Mouse (Mus musculus): ENCODE measurements around the gene 1190002N15Rik. TPM values are rescaled to one million over a fixed set of nuclear protein-coding genes. Genes with fewer than 3 reads are reported as not detected.
A peak's percentile ranks its signal among the peaks of the same experiment; 100 is the strongest.

Gene 1190002N15Rik
- total and polyA plus RNA-seq, 2 experiments from 2014 or later = 7.3 to 37.7 TPM

GRCm38 (mm10) chr9:94487976-94488375, 49.9 kb downstream of the 1190002N15Rik start:
- TF ChIP-seq CTCF (IDR thresholded peaks at IDR 0.05; ENCODE audit: low read depth) = no peak
- Histone ChIP-seq H3K9me3 (ENCODE audit: low read length) (no peaks in the 10 kb centered on the region), H3K4me1 (ENCODE audit: insufficient read depth) (no peaks in the 10 kb centered on the region), H3K36me3 (ENCODE audit: insufficient read depth) (no peaks in the 10 kb centered on the region), H3K27ac (ENCODE audit: low read depth, low read length) (no peak overlapping the region), H3K27me3 (ENCODE audit: insufficient read depth, low read length) (no peaks in the 10 kb centered on the region), H3K4me3 (ENCODE audit: low read depth, low read length) (no peak overlapping the region), H3K9ac (no peak overlapping the region), H3K4me2 (ENCODE audit: low read depth) (no peak overlapping the region)
- DNase-seq = no peak
- ATAC-seq = no peak
- WGBS = 70% methylated on average over 2 of the region's 2 CpGs

DNA sequence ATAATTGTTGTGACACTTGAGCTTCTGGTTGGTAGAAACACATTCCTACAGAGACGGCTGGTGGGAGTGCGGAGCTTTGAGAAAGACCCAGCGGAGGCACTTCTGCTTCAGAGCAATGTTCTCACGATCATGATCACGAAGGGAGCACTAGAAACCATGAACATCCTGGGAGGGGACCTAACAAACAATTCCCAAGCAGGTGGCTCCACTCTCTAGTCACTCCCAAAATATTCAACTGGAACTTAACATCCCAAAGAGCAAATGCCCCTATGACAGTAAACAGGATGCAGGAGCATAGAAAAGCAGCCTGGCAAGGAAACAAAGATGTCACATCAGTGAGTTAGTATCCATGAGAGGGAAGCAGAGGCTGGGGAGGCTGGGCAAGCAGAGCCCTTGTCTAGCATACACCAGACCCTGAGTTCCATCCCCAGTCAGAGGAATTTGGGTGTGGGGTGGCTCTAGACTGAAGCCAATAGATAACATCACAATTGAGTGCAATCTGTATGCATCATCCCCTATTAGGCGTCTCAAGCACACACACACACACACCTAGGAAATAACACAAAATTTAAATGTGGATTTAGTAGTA, 54.5 kb downstream of the 1190002N15Rik start:
- 52% methylated on average over 6 of the region's 6 CpGs for WGBS
- no peaks in the 10 kb centered on the region for H3K9me3 ChIP-seq (ENCODE audit: low read length)
- peak; percentile 30; the same call in 1 of the 2 replicates for ATAC-seq
- TF ChIP-seq CTCF (IDR thresholded peaks at IDR 0.05; ENCODE audit: low read depth) = no peak
- no peaks in the 10 kb centered on the region for H3K27me3 ChIP-seq (ENCODE audit: insufficient read depth, low read length)
- H3K4me3 ChIP-seq (ENCODE audit: low read depth, low read length) = no peak overlapping the region
- H3K4me2 ChIP-seq (ENCODE audit: low read depth) = no peak overlapping the region
- no peak for DNase-seq
- H3K4me1 ChIP-seq (ENCODE audit: insufficient read depth) = no peaks in the 10 kb centered on the region
- no peak overlapping the region for H3K9ac ChIP-seq
- no peak overlapping the region for H3K27ac ChIP-seq (ENCODE audit: low read depth, low read length)
- no peaks in the 10 kb centered on the region for H3K36me3 ChIP-seq (ENCODE audit: insufficient read depth)

DNA sequence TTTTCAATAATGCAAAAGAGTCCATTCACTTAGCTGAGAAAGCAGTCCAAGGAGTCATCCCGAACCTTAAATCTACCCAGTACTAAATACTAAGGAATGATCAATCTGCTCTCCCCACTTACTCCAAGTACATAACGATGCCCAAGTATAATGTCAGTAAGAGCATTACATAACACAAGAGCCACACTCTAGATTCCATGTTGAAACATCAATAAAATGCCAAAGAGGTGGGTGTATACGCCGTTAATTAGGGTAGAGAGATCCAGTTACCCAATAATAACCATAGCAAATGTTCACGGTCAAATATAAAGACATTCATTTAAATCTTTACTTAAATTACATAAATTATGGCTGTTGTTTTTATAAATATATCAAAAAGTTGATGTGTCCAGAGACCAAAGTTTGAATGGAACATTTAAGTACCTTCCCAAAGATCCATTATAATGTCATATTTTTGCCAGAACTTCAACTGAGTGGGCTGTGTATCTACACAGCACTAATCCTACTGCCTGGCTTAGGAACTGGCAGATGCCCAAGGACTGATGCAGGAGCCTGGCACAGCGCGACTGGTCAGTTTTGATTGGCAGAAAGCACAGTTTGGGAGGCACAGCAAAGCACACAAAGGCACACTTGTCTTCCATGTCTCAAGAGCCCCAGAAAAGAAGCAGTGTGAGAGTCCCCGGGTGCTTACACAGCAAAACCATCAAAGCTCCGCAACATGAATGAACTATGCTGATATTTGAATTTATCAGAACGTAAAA, 55.5 kb downstream of the 1190002N15Rik start:
- Histone ChIP-seq H3K4me1 (ENCODE audit: insufficient read depth) (no peaks in the 10 kb centered on the region), H3K4me2 (ENCODE audit: low read depth) (no peak overlapping the region), H3K36me3 (ENCODE audit: insufficient read depth) (no peaks in the 10 kb centered on the region), H3K27ac (ENCODE audit: low read depth, low read length) (no peak overlapping the region), H3K9ac (no peak overlapping the region), H3K4me3 (ENCODE audit: low read depth, low read length) (no peak overlapping the region), H3K27me3 (ENCODE audit: insufficient read depth, low read length) (no peaks in the 10 kb centered on the region), H3K9me3 (ENCODE audit: low read length) (no peaks in the 10 kb centered on the region)
- DNase-seq (peak; percentile 73), ATAC-seq (peak; percentile 93)
- WGBS = 39% methylated on average over 10 of the region's 10 CpGs
- no peak for TF ChIP-seq CTCF (IDR thresholded peaks at IDR 0.05; ENCODE audit: low read depth)

- no peaks in the 10 kb centered on the region for H3K27me3 ChIP-seq (ENCODE audit: insufficient read depth, low read length)
- no peaks in the 10 kb centered on the region for H3K9me3 ChIP-seq (ENCODE audit: low read length)
- H3K4me1 ChIP-seq (ENCODE audit: insufficient read depth) = no peaks in the 10 kb centered on the region
- ATAC-seq = no peak
- no peak overlapping the region for H3K9ac ChIP-seq
- H3K27ac ChIP-seq (ENCODE audit: low read depth, low read length) = no peak overlapping the region
- WGBS = 88% methylated on average over 16 of the region's 16 CpGs
- DNase-seq = no peak
- no peak overlapping the region for H3K4me2 ChIP-seq (ENCODE audit: low read depth)
- no peak for TF ChIP-seq CTCF (IDR thresholded peaks at IDR 0.05; ENCODE audit: low read depth)
- no peak overlapping the region for H3K4me3 ChIP-seq (ENCODE audit: low read depth, low read length)
- H3K36me3 ChIP-seq (ENCODE audit: insufficient read depth) = no peaks in the 10 kb centered on the region
Observed at GRCm38 (mm10) chr9:94481057-94481456, 56.8 kb downstream of the 1190002N15Rik start.

DNA sequence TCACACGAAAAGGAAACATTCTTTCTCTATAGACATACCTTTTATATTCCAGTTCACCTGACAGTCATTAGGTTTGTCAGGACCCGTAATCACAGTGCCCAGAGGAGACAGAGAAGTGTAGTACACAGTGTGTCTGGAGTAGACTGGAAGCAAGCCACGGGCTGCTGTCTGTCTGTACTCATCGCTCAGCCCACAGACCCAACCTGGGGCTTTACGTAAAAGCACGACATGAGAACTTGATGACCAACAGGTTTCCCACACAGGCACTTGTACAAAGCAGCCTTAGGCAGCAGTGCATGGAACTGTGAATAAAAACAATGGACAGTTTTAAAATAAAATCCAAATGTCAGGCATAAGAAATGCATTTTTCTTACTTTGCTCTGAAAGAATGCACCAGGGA, 58.5 kb downstream of the 1190002N15Rik start:
- WGBS = 91% methylated on average over 6 of the region's 6 CpGs
- no peaks in the 10 kb centered on the region for H3K27me3 ChIP-seq (ENCODE audit: insufficient read depth, low read length)
- no peaks in the 10 kb centered on the region for H3K36me3 ChIP-seq (ENCODE audit: insufficient read depth)
- no peak overlapping the region for H3K9ac ChIP-seq
- no peaks in the 10 kb centered on the region for H3K4me1 ChIP-seq (ENCODE audit: insufficient read depth)
- H3K27ac ChIP-seq (ENCODE audit: low read depth, low read length) = no peak overlapping the region
- DNase-seq (no peak), ATAC-seq (no peak)
- no peak overlapping the region for H3K4me2 ChIP-seq (ENCODE audit: low read depth)
- no peaks in the 10 kb centered on the region for H3K9me3 ChIP-seq (ENCODE audit: low read length)
- H3K4me3 ChIP-seq (ENCODE audit: low read depth, low read length) = no peak overlapping the region
- TF ChIP-seq CTCF (IDR thresholded peaks at IDR 0.05; ENCODE audit: low read depth) = no peak

DNA sequence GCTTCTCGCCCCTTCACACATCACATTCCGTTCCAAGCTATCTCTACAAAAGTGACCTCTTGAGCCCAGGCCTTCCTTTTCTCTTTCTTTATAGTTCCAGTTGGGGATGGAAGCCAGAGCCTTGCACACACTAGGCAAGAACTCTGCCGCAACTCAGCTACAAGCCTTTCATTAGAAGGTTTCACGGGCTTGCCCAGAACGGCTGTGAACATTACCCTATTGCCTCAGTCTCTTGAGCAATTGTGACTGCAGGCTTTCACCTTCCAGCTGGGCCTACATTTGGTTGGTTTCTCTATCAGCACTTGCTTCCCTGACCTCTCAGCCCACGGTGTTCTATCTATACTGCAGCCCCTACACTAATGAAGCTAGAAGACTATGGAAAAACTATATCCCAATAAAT, 58.9 kb downstream of the 1190002N15Rik start:
- DNase-seq = no peak
- ATAC-seq = no peak
- no peak for TF ChIP-seq CTCF (IDR thresholded peaks at IDR 0.05; ENCODE audit: low read depth)
- Histone ChIP-seq H3K4me1 (ENCODE audit: insufficient read depth) (no peaks in the 10 kb centered on the region), H3K36me3 (ENCODE audit: insufficient read depth) (no peaks in the 10 kb centered on the region), H3K4me3 (ENCODE audit: low read depth, low read length) (no peak overlapping the region), H3K27me3 (ENCODE audit: insufficient read depth, low read length) (no peaks in the 10 kb centered on the region), H3K27ac (ENCODE audit: low read depth, low read length) (no peak overlapping the region), H3K9me3 (ENCODE audit: low read length) (no peaks in the 10 kb centered on the region), H3K4me2 (ENCODE audit: low read depth) (no peak overlapping the region), H3K9ac (no peak overlapping the region)
- 94% methylated on average over 6 of the region's 6 CpGs for WGBS

GRCm38 (mm10) chr9:94475973-94476372, 61.9 kb downstream of the 1190002N15Rik start:
- no peaks in the 10 kb centered on the region for H3K27me3 ChIP-seq (ENCODE audit: insufficient read depth, low read length)
- no peak for ATAC-seq
- H3K36me3 ChIP-seq (ENCODE audit: insufficient read depth) = no peaks in the 10 kb centered on the region
- no peaks in the 10 kb centered on the region for H3K9me3 ChIP-seq (ENCODE audit: low read length)
- H3K9ac ChIP-seq = no peak overlapping the region
- 93% methylated on average over 1 of the region's 1 CpGs for WGBS
- H3K27ac ChIP-seq (ENCODE audit: low read depth, low read length) = no peak overlapping the region
- no peaks in the 10 kb centered on the region for H3K4me1 ChIP-seq (ENCODE audit: insufficient read depth)
- H3K4me3 ChIP-seq (ENCODE audit: low read depth, low read length) = no peak overlapping the region
- TF ChIP-seq CTCF (IDR thresholded peaks at IDR 0.05; ENCODE audit: low read depth) = no peak
- DNase-seq = no peak
- no peak overlapping the region for H3K4me2 ChIP-seq (ENCODE audit: low read depth)
